Mouse (Mus musculus) neural tube, embryonic 10.5 days (tissue): ENCODE results near the gene Ralbp1.

Experiments used
- DNase-seq: peaks from one replicate; pipeline ENCODE4 v3.0.0-alpha.2; 2017; ENCODE audit warnings: low spot score; ENCODE audit errors: extremely low spot score

Gene Ralbp1

DNA sequence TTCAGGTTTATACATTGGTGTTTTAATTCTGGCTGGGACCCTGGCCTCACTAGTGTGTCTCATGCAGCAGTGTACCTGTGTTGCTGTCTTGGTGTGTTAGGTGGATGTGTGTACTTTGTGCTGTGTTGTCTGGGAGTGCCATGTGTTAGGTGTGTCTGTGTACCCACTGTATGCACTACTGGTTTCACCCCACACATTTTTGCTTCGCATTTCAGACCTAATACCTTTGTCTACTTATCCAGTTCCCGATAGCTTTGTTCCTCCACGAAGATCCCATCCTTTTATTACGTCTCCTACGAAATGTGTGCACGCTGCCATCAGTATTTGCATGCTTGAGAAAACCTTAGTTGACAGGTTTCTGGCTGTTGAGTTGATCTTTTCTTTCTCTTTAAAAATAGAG, 85.1 kb downstream of the Ralbp1 start:
- no peak for DNase-seq

DNA sequence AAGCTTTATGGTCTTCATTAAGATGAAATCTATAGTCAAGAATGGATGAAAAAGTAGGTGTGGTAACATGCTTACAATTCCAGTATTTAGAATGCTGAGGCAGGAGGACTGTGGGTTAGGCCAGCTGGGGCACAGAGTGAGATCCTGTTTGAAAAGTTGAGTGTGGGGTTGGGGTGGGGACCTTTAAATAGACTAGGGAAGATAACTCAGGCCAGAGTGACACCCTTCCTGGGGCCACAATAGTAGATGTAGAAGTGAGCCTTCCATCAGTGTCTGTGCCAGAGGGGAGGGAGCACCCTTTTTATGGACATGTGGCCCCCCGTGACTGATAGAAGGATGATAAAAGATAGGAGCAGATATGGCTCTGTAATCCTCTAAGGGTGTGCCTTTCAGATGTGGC, 86.2 kb downstream of the Ralbp1 start:
- no peak for DNase-seq

DNA sequence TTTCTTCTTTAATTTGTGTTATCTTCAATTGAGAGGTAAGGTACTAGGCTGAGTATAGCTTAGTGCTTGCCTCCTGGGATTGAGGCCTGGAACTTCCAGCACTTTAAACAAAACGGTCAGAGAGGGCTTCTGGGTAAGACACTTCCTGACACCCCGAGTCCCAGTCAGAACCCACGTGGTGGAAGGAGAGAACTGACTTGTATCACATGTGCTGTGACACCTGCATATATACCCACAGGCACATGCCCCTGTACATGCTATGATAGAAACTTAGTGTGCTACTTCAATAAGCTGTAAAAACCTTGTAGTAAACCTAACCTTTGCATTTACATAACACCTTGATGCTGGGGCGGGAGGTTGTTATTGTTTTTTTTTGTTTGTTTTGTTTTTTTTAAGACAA, 87.2 kb downstream of the Ralbp1 start:
- DNase-seq, result no peak
